Mouse (Mus musculus) cortical plate, adult 2 months (tissue): ENCODE data around the gene Susd6.

Experiments used
- CTCF ChIP-seq: fragments of 200-500 bp; IDR thresholded peaks from 2 replicates; pipeline ENCODE4 v1.5.1; 2011; ENCODE audit warnings: mild to moderate bottlenecking, control low read depth, low read length; ENCODE audit not compliant: insufficient read depth; ENCODE audit errors: extremely low read depth
- POLR2A ChIP-seq: fragments of 200-500 bp; IDR thresholded peaks from 2 replicates; pipeline ENCODE4 v1.6.1; 2011; ENCODE audit warnings: mild to moderate bottlenecking, low read length, control low read depth; ENCODE audit not compliant: insufficient read depth; ENCODE audit errors: extremely low read depth

DNA sequence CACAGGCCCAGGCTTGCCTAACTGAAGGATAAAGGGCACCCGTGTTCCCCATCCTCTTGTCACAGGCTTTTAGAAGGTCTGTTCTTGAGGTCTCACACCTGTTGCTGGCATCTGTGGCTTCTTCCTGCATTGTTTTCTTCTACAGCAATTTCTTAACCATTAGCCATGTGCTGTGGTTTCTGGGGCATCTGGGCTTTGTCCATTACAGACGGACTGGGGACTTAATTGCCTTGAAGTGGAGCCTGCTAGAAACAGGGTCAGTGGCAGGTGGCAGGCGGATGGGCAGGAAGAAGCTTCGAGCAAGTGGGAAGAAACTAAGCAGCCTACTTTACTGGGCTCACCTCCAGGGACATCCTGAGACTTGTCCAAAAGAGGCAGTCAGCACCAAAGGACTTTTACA, 89.0 kb downstream of the Susd6 start:
- TF ChIP-seq POLR2A (no peak), CTCF (no peak)
